Mouse (Mus musculus) kidney, postnatal 14 days (tissue): ENCODE data around the gene Sgk1.
A peak's percentile ranks its signal among the peaks of the same experiment; 100 is the strongest.

Source experiments
- DNase-seq: peaks from one replicate; pipeline ENCODE4 v3.0.0; 2022; ENCODE audit warnings: mixed read lengths

Gene Sgk1

GRCm38 (mm10) chr10:21882184-21883081 is at the start of gene Sgk1:
Gene Sgk1 (plus strand): TSS chr10:21882184.
- DNase-seq: peak; percentile 14

GRCm38 (mm10) chr10:21832282-21832681 is 49.7 kb upstream of the Sgk1 start:
- DNase-seq: no peak

GRCm38 (mm10) chr10:21833757-21834156 is 48.2 kb upstream of the Sgk1 start:
- DNase-seq: no peak

- no peak for DNase-seq
Observed at GRCm38 (mm10) chr10:21835077-21835476, 46.9 kb upstream of the Sgk1 start.

GRCm38 (mm10) chr10:21839248-21840155 is 42.5 kb upstream of the Sgk1 start:
- no peak for DNase-seq

- no peak for DNase-seq
Observed at GRCm38 (mm10) chr10:21843326-21843725, 38.7 kb upstream of the Sgk1 start.

- no peak for DNase-seq
Observed at GRCm38 (mm10) chr10:21843861-21844260, 38.1 kb upstream of the Sgk1 start.

- DNase-seq: no peak
Observed at GRCm38 (mm10) chr10:21844391-21844790, 37.6 kb upstream of the Sgk1 start.

GRCm38 (mm10) chr10:21845601-21846282 is 36.2 kb upstream of the Sgk1 start:
- no peak for DNase-seq

GRCm38 (mm10) chr10:21846366-21846765 is 35.6 kb upstream of the Sgk1 start:
- DNase-seq: no peak

- DNase-seq: no peak
Observed at GRCm38 (mm10) chr10:21847026-21847820, 34.8 kb upstream of the Sgk1 start.

GRCm38 (mm10) chr10:21847931-21848670 is 33.9 kb upstream of the Sgk1 start:
- no peak for DNase-seq

GRCm38 (mm10) chr10:21849251-21849650 is 32.7 kb upstream of the Sgk1 start:
- DNase-seq: no peak

- DNase-seq: no peak
Observed at GRCm38 (mm10) chr10:21850330-21850729, 31.7 kb upstream of the Sgk1 start.

- DNase-seq: no peak
Observed at GRCm38 (mm10) chr10:21853122-21853521, 28.9 kb upstream of the Sgk1 start.

- no peak for DNase-seq
Observed at GRCm38 (mm10) chr10:21853566-21854328, 28.2 kb upstream of the Sgk1 start.

GRCm38 (mm10) chr10:21855338-21855737 is 26.6 kb upstream of the Sgk1 start:
- DNase-seq: no peak

GRCm38 (mm10) chr10:21857676-21858075 is 24.3 kb upstream of the Sgk1 start:
- peak; percentile 79 for DNase-seq

- no peak for DNase-seq
Observed at GRCm38 (mm10) chr10:21858437-21858974, 23.5 kb upstream of the Sgk1 start.

- no peak for DNase-seq
Observed at GRCm38 (mm10) chr10:21866504-21866903, 15.5 kb upstream of the Sgk1 start.
